Mouse (Mus musculus): ENCODE results near the gene Ccdc117.

DNA sequence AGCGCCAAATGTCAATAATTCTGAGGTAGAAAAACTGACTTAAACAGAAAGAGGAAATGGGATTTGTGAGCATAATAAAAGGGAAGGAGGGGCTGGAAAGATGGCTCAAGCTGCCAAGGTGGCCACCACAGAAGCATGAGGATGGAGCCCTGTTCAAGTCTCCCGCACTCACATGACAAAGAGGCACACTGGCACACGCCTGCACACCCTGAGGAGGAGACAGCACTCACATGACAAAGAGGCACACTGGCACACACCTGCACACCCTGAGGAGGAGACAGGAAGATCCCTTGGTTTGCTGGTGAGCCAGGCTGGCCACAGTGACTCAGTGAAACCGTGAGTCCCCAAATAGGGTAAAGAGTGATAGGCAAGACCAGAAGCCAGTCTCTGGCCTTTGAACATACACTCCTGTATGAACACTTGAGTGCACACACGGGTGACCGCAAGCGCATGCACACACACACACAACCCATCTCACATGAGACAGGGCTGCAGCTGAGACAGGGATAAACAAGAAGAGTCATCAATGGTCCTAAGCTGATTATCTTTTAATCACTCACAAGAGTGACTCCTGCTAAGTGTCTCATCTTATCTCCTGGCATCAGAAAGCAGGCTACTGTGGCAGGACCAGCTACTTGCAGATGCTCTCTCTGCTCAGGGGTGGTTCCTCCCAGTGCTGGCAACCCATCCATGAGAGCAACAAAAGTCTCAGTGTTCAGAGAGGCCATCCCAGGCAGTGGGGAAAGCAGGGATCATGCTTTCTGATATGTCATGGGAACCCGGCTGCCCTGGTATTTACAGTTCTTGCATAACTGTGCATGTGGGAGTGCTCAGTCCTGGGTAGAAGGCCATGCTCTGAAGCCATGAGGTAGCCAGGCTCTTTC is 32.5 kb downstream of the Ccdc117 start:
- no peak for TF ChIP-seq CTCF (IDR thresholded peaks at IDR 0.05; ENCODE audit: insufficient read depth, low read length)
- no peak for TF ChIP-seq POLR2A (IDR thresholded peaks at IDR 0.05; ENCODE audit: borderline replicate concordance, extremely low read depth, low read depth, low read length)

All from lung, adult 2 months (tissue).